Mouse (Mus musculus): Measurements from ENCODE around the gene Klf12. TPM values are rescaled to one million over a fixed set of nuclear protein-coding genes. Genes with fewer than 3 reads are reported as not detected.

Klf12 gene
- polyA plus RNA-seq, 1 experiment from 2014 or later, result 51.3 TPM

- 0 out of 2 replicates have a peak, but pooled peaks cover 3% of the 10 kb centered on the region for H3K36me3 ChIP-seq (ENCODE audit: control insufficient read depth, insufficient read depth, low read length)
- H3K4me1 ChIP-seq (ENCODE audit: control insufficient read depth, insufficient read depth, low read length), result peaks cover 8% of the 10 kb centered on the region
- WGBS, result 87% methylated on average over 5 of the region's 5 CpGs
- H3K4me2 ChIP-seq (ENCODE audit: low read length), result no peak overlapping the region
- H3K9me3 ChIP-seq (replicated peaks; ENCODE audit: control insufficient read depth, low read length, poor library complexity, severe bottlenecking), result no peaks in the 10 kb centered on the region
- H3K27ac ChIP-seq (ENCODE audit: low read length), result no peak overlapping the region
- H3K4me3 ChIP-seq (ENCODE audit: low read depth, low read length), result no peak overlapping the region
- ATAC-seq, result no peak
- no peaks in the 10 kb centered on the region for H3K27me3 ChIP-seq (ENCODE audit: control insufficient read depth, insufficient read depth, low read depth, low read length)
- H3K9ac ChIP-seq (ENCODE audit: low read depth, low read length), result no peak overlapping the region
These were observed 351.0 kb downstream of the Klf12 start for GRCm38 (mm10) chr14:99933456-99933855.

GRCm38 (mm10) chr14:99931879-99932278 lies 352.6 kb downstream of the Klf12 start:
- Histone ChIP-seq H3K9me3 (replicated peaks; ENCODE audit: control insufficient read depth, low read length, poor library complexity, severe bottlenecking) (no peaks in the 10 kb centered on the region), H3K36me3 (ENCODE audit: control insufficient read depth, insufficient read depth, low read length) (0 out of 2 replicates have a peak, but pooled peaks cover 3% of the 10 kb centered on the region), H3K4me2 (ENCODE audit: low read length) (no peak overlapping the region), H3K27me3 (ENCODE audit: control insufficient read depth, insufficient read depth, low read depth, low read length) (no peaks in the 10 kb centered on the region), H3K4me1 (ENCODE audit: control insufficient read depth, insufficient read depth, low read length) (peaks cover 8% of the 10 kb centered on the region), H3K4me3 (ENCODE audit: low read depth, low read length) (no peak overlapping the region), H3K27ac (ENCODE audit: low read length) (no peak overlapping the region), H3K9ac (ENCODE audit: low read depth, low read length) (0 out of 2 replicates have a peak overlapping the region, but pooled peaks have one; percentile 11)
- WGBS, result 9% methylated on average over 4 of the region's 4 CpGs
- peak; percentile 76 for ATAC-seq

- Histone ChIP-seq H3K27me3 (ENCODE audit: control insufficient read depth, insufficient read depth, low read depth, low read length) (no peaks in the 10 kb centered on the region), H3K4me3 (ENCODE audit: low read depth, low read length) (no peak overlapping the region), H3K36me3 (ENCODE audit: control insufficient read depth, insufficient read depth, low read length) (no peaks in the 10 kb centered on the region), H3K9ac (ENCODE audit: low read depth, low read length) (no peak overlapping the region), H3K4me2 (ENCODE audit: low read length) (no peak overlapping the region), H3K27ac (ENCODE audit: low read length) (no peak overlapping the region), H3K9me3 (replicated peaks; ENCODE audit: control insufficient read depth, low read length, poor library complexity, severe bottlenecking) (no peaks in the 10 kb centered on the region), H3K4me1 (ENCODE audit: control insufficient read depth, insufficient read depth, low read length) (no peaks in the 10 kb centered on the region)
- ATAC-seq, result no peak
- 69% methylated on average over 3 of the region's 3 CpGs for WGBS
These were observed 372.6 kb downstream of the Klf12 start for GRCm38 (mm10) chr14:99911912-99912311.

- Histone ChIP-seq H3K36me3 (ENCODE audit: control insufficient read depth, insufficient read depth, low read length) (no peaks in the 10 kb centered on the region), H3K4me2 (ENCODE audit: low read length) (no peak overlapping the region), H3K9ac (ENCODE audit: low read depth, low read length) (no peak overlapping the region), H3K27me3 (ENCODE audit: control insufficient read depth, insufficient read depth, low read depth, low read length) (no peaks in the 10 kb centered on the region), H3K4me1 (ENCODE audit: control insufficient read depth, insufficient read depth, low read length) (no peaks in the 10 kb centered on the region), H3K27ac (ENCODE audit: low read length) (no peak overlapping the region), H3K9me3 (replicated peaks; ENCODE audit: control insufficient read depth, low read length, poor library complexity, severe bottlenecking) (no peaks in the 10 kb centered on the region), H3K4me3 (ENCODE audit: low read depth, low read length) (no peak overlapping the region)
- WGBS, result 73% methylated on average over 5 of the region's 5 CpGs
- no peak for ATAC-seq
These were observed 373.6 kb downstream of the Klf12 start for GRCm38 (mm10) chr14:99910876-99911275.

GRCm38 (mm10) chr14:99900902-99901301 lies 383.6 kb downstream of the Klf12 start:
- no peak for ATAC-seq
- Histone ChIP-seq H3K4me2 (ENCODE audit: low read length) (no peak overlapping the region), H3K4me1 (ENCODE audit: control insufficient read depth, insufficient read depth, low read length) (0 out of 2 replicates have a peak, but pooled peaks cover 3% of the 10 kb centered on the region), H3K36me3 (ENCODE audit: control insufficient read depth, insufficient read depth, low read length) (no peaks in the 10 kb centered on the region), H3K9ac (ENCODE audit: low read depth, low read length) (no peak overlapping the region), H3K27ac (ENCODE audit: low read length) (no peak overlapping the region), H3K27me3 (ENCODE audit: control insufficient read depth, insufficient read depth, low read depth, low read length) (no peaks in the 10 kb centered on the region), H3K9me3 (replicated peaks; ENCODE audit: control insufficient read depth, low read length, poor library complexity, severe bottlenecking) (no peaks in the 10 kb centered on the region), H3K4me3 (ENCODE audit: low read depth, low read length) (no peak overlapping the region)
- WGBS, result 95% methylated on average over 3 of the region's 3 CpGs

GRCm38 (mm10) chr14:99898861-99899260 lies 385.6 kb downstream of the Klf12 start:
- H3K4me3 ChIP-seq (ENCODE audit: low read depth, low read length), result no peak overlapping the region
- 76% methylated on average over 3 of the region's 3 CpGs for WGBS
- H3K9ac ChIP-seq (ENCODE audit: low read depth, low read length), result no peak overlapping the region
- H3K36me3 ChIP-seq (ENCODE audit: control insufficient read depth, insufficient read depth, low read length), result no peaks in the 10 kb centered on the region
- H3K9me3 ChIP-seq (replicated peaks; ENCODE audit: control insufficient read depth, low read length, poor library complexity, severe bottlenecking), result no peaks in the 10 kb centered on the region
- ATAC-seq, result no peak
- no peak overlapping the region for H3K27ac ChIP-seq (ENCODE audit: low read length)
- no peak overlapping the region for H3K4me2 ChIP-seq (ENCODE audit: low read length)
- no peaks in the 10 kb centered on the region for H3K27me3 ChIP-seq (ENCODE audit: control insufficient read depth, insufficient read depth, low read depth, low read length)
- no peaks in the 10 kb centered on the region for H3K4me1 ChIP-seq (ENCODE audit: control insufficient read depth, insufficient read depth, low read length)

- ATAC-seq, result peak; percentile 77
- Histone ChIP-seq H3K27me3 (ENCODE audit: control insufficient read depth, insufficient read depth, low read depth, low read length) (no peaks in the 10 kb centered on the region), H3K36me3 (ENCODE audit: control insufficient read depth, insufficient read depth, low read length) (no peaks in the 10 kb centered on the region), H3K4me1 (ENCODE audit: control insufficient read depth, insufficient read depth, low read length) (no peaks in the 10 kb centered on the region), H3K4me3 (ENCODE audit: low read depth, low read length) (no peak overlapping the region), H3K9ac (ENCODE audit: low read depth, low read length) (no peak overlapping the region), H3K9me3 (replicated peaks; ENCODE audit: control insufficient read depth, low read length, poor library complexity, severe bottlenecking) (no peaks in the 10 kb centered on the region), H3K4me2 (ENCODE audit: low read length) (no peak overlapping the region), H3K27ac (ENCODE audit: low read length) (no peak overlapping the region)
- 18% methylated on average over 7 of the region's 7 CpGs for WGBS
These were observed 389.6 kb downstream of the Klf12 start for GRCm38 (mm10) chr14:99894708-99895383.

GRCm38 (mm10) chr14:99894062-99894461 lies 390.4 kb downstream of the Klf12 start:
- Histone ChIP-seq H3K4me1 (ENCODE audit: control insufficient read depth, insufficient read depth, low read length) (no peaks in the 10 kb centered on the region), H3K9ac (ENCODE audit: low read depth, low read length) (no peak overlapping the region), H3K9me3 (replicated peaks; ENCODE audit: control insufficient read depth, low read length, poor library complexity, severe bottlenecking) (no peaks in the 10 kb centered on the region), H3K27me3 (ENCODE audit: control insufficient read depth, insufficient read depth, low read depth, low read length) (no peaks in the 10 kb centered on the region), H3K4me2 (ENCODE audit: low read length) (no peak overlapping the region), H3K36me3 (ENCODE audit: control insufficient read depth, insufficient read depth, low read length) (no peaks in the 10 kb centered on the region), H3K27ac (ENCODE audit: low read length) (no peak overlapping the region), H3K4me3 (ENCODE audit: low read depth, low read length) (no peak overlapping the region)
- 70% methylated on average over 14 of the region's 14 CpGs for WGBS
- ATAC-seq, result no peak

GRCm38 (mm10) chr14:99886503-99886902 lies 398.0 kb downstream of the Klf12 start:
- 89% methylated on average over 2 of the region's 2 CpGs for WGBS
- Histone ChIP-seq H3K9me3 (replicated peaks; ENCODE audit: control insufficient read depth, low read length, poor library complexity, severe bottlenecking) (no peaks in the 10 kb centered on the region), H3K36me3 (ENCODE audit: control insufficient read depth, insufficient read depth, low read length) (no peaks in the 10 kb centered on the region), H3K9ac (ENCODE audit: low read depth, low read length) (no peak overlapping the region), H3K4me3 (ENCODE audit: low read depth, low read length) (no peak overlapping the region), H3K4me2 (ENCODE audit: low read length) (no peak overlapping the region), H3K4me1 (ENCODE audit: control insufficient read depth, insufficient read depth, low read length) (no peaks in the 10 kb centered on the region), H3K27me3 (ENCODE audit: control insufficient read depth, insufficient read depth, low read depth, low read length) (no peaks in the 10 kb centered on the region), H3K27ac (ENCODE audit: low read length) (no peak overlapping the region)
- ATAC-seq, result no peak

All from midbrain, embryonic 16.5 days (tissue).